Mouse (Mus musculus) T-cell, adult 66 days (primary cell): Measurements from ENCODE around the gene Zfp747. TPM values are rescaled to one million over a fixed set of nuclear protein-coding genes. Genes with fewer than 3 reads are reported as not detected.

Source experiments
- total RNA-seq, 2 experiments: library from RNA; stranded (reverse); gene quantifications; 3 replicates in 1 of 2; 4 replicates in 1 of 2; pipeline ENCODE4 v1.2.4; 2023

The Zfp747 gene
- 10 to 100 TPM; 21.0 to 21.1 TPM for total RNA-seq

GRCm38 (mm10) chr7:127375271-127376245 is at the start of gene Zfp747:
TSS of gene Zfp747 (minus strand) at chr7:127376050.

DNA sequence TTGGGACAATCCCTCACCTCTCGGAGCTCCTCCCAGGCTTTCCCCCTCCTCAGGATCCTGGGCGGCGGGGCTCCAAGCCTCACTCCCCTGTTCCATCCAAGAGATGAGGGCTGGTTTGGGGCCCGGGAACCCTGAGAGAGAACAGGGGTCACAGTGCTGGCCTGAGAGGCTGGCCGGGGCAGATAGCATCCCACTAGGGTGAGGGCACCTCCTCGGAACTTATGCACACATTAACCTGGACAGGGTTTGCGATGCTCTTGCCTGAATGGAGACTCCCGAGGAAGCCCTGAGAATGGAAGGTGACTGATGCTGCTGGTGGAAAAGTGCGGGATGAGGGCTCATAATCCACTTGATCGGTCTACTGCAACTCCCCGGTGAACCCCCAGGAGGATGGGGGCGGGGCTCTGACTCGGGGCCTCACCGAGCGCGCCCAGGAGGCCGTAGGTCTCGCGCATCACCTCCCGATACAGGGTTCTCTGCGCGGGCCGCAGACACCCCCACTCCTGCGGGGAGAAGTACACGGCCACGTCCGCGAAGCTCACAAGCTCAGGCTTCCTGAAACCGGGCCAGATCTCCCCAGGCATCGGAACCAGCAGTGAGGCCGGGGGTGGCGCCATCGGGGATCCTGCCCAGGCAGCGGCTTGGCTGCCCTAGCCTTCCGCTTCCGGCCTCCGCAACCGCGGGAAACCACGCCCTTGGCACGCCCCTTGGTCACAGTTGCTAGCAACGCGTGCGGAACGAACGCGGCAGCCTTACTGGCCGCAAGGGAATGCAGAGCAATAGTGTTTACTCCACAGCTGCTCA is 45.7 kb upstream of the Zfp747 start, which contains the start of gene Zfp688:
TSS of gene Zfp688 (minus strand) at position 681 of the 804 bp plus-strand sequence.

DNA sequence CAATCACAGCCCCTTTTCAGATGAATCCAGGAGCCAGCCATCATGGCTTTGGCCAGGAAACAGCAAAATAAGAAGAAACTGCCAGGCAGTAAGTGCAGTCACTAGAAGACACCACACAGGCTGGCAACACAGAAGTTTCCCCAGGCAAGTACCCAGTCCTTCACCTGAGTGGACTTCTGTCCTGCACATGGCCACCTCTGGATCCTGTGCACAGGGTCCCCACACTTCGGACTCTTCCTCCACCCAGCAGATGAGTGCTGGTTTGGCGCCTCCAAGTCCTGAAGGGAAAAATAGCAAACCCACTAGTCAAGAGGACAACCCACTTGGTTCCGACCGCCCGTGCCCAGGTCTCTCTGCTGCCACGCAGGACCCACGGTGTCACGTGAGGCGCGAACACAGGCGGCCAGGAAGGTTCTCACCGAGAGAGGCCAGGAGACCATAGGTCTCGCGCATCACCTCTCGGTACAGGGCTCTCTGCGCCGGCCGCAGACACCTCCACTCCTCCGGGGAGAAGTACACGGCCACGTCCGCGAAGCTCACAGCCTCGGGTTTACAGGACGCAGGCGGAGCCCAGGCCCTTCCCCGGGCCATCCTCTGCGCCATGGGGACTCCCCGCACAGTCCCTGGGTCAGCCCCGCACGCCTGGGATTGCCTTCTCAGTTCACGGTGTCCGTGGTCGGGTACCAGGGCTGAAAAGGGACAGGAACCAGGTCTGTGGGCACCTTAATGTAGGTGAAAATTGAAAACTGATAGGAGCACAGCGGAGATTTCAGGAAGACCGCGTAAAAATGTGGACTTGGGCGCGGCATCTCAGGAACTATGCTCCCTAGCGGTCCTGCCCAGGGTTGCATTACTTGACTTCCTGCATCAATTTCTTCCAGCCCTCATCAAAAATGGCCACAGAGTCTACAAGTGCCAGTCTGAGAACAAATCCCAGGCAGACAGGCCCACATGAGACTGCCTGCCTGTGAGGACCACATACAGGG is 30.4 kb upstream of the Zfp747 start, which contains the start of gene Zfp764:
TSS of gene Zfp764 (minus strand) at position 821 of the 986 bp plus-strand sequence.

GRCm38 (mm10) chr7:127393157-127393943 is 17.5 kb upstream of the Zfp747 start, which contains the start of gene E430018J23Rik:
TSS of gene E430018J23Rik (minus strand) at chr7:127393629.

DNA sequence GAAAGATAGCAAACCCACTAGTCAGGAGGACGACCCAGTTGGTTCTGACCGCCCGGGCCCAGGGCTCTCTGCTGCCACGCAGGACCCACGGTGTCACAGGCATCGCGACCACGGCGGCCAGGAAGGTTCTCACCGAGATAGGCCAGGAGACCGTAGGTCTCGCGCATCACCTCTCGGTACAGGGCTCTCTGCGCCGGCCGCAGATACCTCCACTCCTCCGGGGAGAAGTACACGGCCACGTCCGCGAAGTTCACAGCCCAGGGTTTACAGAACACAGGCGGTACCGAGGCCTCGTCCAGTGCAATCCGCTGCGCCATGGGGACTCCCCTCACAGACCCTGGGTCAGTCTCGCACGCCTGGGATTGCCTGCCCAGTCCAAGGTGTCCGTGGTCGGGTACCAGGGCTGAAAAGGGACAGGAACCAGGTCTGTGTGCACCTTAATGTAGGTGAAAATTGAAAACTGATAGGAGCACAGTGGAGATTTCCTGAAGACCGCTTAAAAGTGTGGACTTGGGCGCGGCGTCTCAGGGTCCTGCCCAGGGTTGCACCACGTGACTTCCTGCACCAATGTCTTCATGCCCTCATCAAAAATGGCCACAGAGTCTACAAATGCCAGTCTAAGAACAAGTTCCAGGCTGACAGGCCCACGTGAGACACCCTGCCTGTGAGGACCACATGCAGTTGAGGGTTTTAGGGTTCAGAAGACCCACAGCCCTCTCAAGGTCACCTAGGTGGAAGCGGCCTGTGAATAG is 11.0 kb upstream of the Zfp747 start, which contains the start of gene 9130019O22Rik:
TSS of gene 9130019O22Rik (minus strand) at position 526 of the 752 bp plus-strand sequence.

GRCm38 (mm10) chr7:127345512-127346325 is 30.1 kb downstream of the Zfp747 start, which contains the start of gene Zfp768:
TSS of gene Zfp768 (minus strand) at chr7:127345589.

Other genes with a start within 250 kb of the Zfp747 start
- gene Spn, start 238.2 kb downstream of the Zfp747 start, total RNA-seq = 100 to 1,000 TPM; 266 to 304 TPM
- 10 to 100 TPM; 70.4 to 77.9 TPM for gene Cd2bp2, start 180.0 kb downstream of the Zfp747 start, total RNA-seq
- gene Tbc1d10b, start 167.6 kb downstream of the Zfp747 start, total RNA-seq = 10 to 100 TPM; 58.5 to 73.0 TPM
- gene Mylpf, start 167.2 kb downstream of the Zfp747 start, total RNA-seq = 10 to 100 TPM; 16.3 to 22.4 TPM
- gene Zfp553, start 143.0 kb downstream of the Zfp747 start, total RNA-seq = 10 to 100 TPM; 15.5 to 18.3 TPM
- 100 to 1,000 TPM; 694 to 706 TPM for gene Sept1, start 142.9 kb downstream of the Zfp747 start, total RNA-seq
- gene Zfp771, start 131.8 kb downstream of the Zfp747 start, total RNA-seq = 10 to 100 TPM in 1 of 2 experiments, 1 to 10 TPM in 1; 8.1 to 10.4 TPM
- 10 to 100 TPM; 13.0 to 21.1 TPM for gene Dctpp1, start 115.3 kb downstream of the Zfp747 start, total RNA-seq
- gene Sephs2, start 102.0 kb downstream of the Zfp747 start, total RNA-seq = 10 to 100 TPM; 31.2 to 35.2 TPM
- 100 to 1,000 TPM; 259 to 272 TPM for gene Itgal, start 79.8 kb downstream of the Zfp747 start, total RNA-seq
- gene Zfp768, start 30.5 kb downstream of the Zfp747 start, total RNA-seq = under 1 TPM; 0.47 to 0.50 TPM
- 1 to 10 TPM; 4.8 to 5.4 TPM for gene 9130019O22Rik, start 11.1 kb upstream of the Zfp747 start, total RNA-seq
- 10 to 100 TPM; 14.2 to 14.7 TPM for gene E430018J23Rik, start 17.6 kb upstream of the Zfp747 start, total RNA-seq
- gene Zfp764, start 30.8 kb upstream of the Zfp747 start, total RNA-seq = 10 to 100 TPM; 11.3 to 12.6 TPM
- gene Zfp688, start 46.0 kb upstream of the Zfp747 start, total RNA-seq = 10 to 100 TPM; 14.8 to 15.7 TPM
- 1 to 10 TPM; 7.9 to 8.9 TPM for gene Zfp689, start 73.1 kb upstream of the Zfp747 start, total RNA-seq
- gene Prr14, start 83.6 kb upstream of the Zfp747 start, total RNA-seq = 100 to 1,000 TPM; 132 to 142 TPM
- gene Fbrs, start 103.1 kb upstream of the Zfp747 start, total RNA-seq = 100 to 1,000 TPM; 186 to 198 TPM
- gene Srcap, start 135.9 kb upstream of the Zfp747 start, total RNA-seq = 100 to 1,000 TPM; 216 to 217 TPM
- gene Gm42715, start 143.5 kb upstream of the Zfp747 start, total RNA-seq = 10 to 100 TPM; 46.2 to 57.0 TPM
- gene Tmem265, start 185.3 kb upstream of the Zfp747 start, total RNA-seq = 10 to 100 TPM in 1 of 2 experiments, not detected in 1; 15.2 TPM
- 100 to 1,000 TPM; 164 to 168 TPM for gene Phkg2, start 197.3 kb upstream of the Zfp747 start, total RNA-seq
- not detected for gene Ccdc189, start 212.5 kb upstream of the Zfp747 start, total RNA-seq
- 100 to 1,000 TPM; 139 to 146 TPM for gene Rnf40, start 212.7 kb upstream of the Zfp747 start, total RNA-seq
- gene Zfp629, start 239.7 kb upstream of the Zfp747 start, total RNA-seq = 1 to 10 TPM; 1.9 to 2.7 TPM